Mouse (Mus musculus) spleen, postnatal 10 days (tissue): ENCODE measurements around the gene Prrc2b.

Experiments used
- DNase-seq, 2 experiments: peaks; one replicate each; pipeline ENCODE4 v3.0.0; 2021 to 2022; ENCODE audit warnings: low spot score in 2 of 2

Prrc2b gene

DNA sequence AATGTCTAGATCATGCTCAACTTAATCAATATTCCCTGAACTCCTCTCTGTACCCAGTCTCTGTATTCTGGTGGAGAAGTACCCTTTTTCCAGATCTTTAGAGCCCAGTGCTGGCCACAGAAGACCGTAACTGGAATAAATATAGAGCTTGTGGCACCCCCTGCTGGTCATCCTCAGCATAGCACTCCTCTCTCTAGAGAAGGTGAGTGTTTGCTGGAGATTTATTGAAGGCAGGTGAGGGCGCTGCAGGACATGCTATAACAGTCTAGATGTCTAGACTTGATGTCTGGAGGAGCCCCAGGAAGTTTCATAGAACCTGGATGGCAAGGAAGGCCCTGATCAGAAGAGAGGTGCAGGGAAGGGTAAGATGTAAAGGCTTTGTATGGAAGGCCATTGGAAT, 16.8 kb upstream of the Prrc2b start:
- DNase-seq = peak; percentile 95

DNA sequence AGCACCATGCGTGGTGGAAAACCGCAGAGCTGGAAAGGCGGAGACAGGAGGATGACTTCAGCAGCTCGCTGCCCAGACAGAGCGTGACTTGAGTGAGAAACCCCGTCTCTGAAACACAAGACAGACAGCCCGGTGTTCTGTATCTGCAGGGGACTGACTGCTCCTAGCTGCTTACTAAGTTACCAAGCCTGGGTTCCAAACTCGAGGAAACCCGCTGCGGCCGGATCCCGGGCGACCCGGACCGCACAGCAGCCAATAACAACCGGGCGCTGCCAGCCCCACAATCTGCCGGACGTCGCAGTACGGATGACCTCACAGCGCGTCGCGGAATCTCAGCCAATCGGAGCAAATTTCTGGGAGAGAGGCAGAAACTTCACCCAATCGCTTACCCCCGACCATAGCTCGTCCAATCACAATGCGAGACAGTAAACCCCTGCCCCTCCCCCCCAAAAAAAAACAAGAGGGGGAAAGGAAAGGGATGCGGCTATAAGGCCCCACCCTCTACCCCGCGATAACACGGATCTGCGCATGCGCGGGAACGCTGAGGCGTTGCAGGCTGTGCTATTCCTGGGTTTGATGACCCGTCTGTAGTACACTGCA, 13.1 kb upstream of the Prrc2b start:
- DNase-seq = peak; percentile 93 to 98

DNA sequence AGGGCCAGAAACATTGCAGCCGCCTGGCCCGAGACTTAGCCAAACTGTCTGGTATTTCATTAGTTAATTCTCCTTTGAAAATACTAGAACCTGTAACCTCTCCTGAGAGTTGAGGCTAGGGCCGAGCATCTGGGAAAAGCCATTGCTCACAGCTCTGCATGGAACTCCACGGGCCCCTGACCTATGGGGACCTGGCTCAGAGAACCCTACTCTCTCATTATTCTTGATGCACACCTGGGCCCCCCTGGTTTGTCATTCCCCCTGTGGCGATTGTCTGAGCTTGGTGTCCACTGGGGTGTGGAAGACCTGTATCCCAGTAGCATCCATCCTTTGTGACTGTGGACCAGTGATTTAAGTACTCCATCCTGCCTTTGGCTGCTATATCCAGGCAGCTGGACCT, 11.5 kb upstream of the Prrc2b start:
- DNase-seq = no peak

DNA sequence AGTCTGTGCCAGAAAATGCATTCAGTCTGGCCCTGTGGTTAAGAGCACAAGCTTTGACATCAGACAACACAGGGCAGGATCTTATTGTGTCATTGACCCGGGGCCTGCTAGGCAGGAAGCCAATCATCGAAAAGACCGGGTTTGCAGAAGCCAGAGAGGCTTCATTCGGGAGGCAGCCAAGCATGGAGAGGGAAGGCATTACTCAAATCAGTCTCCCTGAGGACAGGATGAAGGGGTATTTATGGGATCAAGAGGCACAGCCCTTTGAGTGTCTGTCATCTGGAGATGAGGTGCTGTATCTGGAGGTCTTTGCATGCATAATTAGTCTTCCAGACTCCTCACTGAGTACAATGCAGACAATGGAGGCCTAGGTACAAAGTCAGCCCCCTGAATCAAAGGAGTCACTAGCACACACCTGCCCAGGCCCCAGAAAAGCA, 10.4 kb upstream of the Prrc2b start:
- DNase-seq = no peak

DNA sequence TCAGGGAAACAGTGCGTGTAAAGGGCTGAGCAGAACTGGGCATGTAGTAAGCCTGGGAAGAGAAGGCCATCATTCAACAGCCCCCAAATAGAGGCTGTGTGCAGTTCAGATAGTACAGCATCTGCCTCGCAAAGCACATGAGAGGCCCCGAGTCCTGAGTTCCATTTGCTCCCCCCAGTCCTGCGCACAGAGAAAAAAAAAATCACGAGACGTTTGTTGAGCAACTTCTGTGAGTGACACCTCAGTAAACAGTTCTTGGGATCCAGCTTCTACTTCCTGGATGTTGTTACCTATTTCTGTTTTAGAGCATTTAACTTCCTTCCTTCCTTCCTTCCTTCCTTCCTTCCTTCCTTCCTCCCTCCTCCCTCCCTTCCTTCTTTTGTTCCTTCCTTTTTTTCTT, 9.3 kb upstream of the Prrc2b start:
- no peak for DNase-seq

DNA sequence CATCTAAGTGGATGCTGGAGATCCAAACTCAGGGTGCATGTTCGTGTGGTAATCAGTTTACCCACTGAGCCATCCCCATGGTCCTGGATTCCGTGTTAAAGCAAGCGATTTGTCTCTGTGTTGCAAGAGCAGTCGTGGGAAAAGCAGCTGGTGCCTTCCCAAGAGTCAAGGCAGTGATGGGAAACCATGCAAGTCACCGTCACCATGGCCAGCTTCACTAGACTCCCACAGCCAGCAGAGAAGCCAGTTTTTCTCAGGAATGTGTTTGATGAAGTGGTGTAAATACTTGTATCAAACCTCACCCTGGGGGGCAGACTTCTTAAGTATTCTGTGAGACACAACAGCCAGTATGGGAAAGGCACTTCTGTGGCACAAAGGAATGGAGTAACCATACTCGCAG, 8.5 kb upstream of the Prrc2b start:
- no peak for DNase-seq

DNA sequence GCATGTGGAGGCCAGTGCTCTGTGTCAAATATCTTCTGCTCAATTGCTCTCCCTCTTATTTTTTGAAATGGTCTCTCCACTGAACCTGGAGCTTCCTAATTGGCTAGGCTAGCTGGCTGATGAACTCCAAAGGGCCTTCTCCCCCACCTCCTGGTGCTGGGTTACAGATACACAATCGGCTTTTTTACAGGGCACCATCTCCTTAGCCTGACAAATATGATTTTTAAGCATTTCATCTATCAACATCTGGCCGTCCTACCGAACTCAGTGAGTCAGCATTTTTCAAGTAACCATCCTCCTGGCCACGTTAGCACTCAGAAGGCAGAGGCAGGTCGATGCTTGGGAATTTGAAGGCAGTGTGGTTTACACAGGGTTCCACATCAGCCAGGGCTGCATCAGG, 6.2 kb upstream of the Prrc2b start:
- DNase-seq = no peak

DNA sequence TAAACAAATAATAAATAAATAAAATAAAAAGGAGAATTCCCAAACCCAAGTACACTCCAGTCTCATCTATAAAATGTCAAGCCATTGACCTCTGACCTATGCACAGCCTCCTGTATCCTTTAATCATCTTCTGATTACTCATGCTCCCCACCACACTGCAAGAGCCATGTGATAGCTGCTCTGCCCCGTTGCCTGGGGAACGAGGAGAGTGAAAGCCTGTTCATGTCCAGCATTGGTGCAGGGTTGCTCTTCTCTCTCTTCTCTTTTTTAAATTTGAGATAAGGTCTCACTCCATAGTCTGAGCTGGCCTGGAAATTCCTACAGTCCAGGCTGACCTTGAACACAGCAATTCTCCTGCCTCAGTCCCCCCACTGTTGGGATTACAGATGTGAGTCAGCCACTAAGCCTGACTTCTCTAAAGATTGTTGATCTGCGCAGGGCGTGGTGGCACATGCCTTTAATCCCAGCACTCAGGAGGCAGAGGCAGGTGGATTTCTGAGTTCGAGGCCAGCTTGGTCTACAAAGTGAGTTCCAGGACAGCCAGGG, 4.2 kb upstream of the Prrc2b start:
- DNase-seq = no peak

DNA sequence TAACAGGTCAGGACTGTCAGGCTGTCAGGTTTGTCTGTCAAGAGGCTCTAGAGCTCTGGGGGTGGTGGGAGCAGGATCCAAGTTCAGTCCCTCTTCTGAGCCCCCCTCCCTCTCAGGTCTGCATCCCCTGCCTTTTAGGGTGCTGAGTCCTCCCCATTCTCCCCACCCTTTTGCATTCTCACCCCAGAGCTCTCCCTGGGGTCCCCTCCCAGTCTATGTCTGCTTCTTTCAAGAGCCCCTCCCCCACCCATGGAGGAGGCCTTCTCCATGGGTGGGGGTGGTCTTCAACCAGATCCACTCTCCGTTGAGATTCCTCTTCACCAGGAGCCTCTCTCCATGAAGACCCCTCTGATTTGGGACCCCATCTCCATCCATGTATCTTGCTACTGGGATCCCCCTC, 747 bp upstream of the Prrc2b start:
- DNase-seq = no peak

DNA sequence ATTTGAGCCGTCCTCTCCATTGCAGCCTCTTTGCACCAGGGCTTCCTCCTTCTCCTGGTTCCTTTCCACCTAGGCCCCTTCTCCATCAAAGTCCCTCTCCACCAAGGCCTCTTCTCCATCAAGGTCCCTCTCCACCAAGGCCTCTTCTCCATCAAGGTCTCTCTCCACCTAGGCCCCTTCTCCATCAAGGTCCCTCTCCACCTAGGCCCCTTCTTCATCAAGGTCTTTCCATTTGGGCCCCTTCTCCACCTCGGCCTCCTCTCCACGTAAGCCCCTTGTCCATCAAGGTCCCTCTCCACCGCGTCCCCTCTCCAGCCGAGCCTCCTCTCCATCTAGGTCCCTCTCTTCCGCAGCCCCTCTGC, 339 bp upstream of the Prrc2b start:
- DNase-seq = no peak

DNA sequence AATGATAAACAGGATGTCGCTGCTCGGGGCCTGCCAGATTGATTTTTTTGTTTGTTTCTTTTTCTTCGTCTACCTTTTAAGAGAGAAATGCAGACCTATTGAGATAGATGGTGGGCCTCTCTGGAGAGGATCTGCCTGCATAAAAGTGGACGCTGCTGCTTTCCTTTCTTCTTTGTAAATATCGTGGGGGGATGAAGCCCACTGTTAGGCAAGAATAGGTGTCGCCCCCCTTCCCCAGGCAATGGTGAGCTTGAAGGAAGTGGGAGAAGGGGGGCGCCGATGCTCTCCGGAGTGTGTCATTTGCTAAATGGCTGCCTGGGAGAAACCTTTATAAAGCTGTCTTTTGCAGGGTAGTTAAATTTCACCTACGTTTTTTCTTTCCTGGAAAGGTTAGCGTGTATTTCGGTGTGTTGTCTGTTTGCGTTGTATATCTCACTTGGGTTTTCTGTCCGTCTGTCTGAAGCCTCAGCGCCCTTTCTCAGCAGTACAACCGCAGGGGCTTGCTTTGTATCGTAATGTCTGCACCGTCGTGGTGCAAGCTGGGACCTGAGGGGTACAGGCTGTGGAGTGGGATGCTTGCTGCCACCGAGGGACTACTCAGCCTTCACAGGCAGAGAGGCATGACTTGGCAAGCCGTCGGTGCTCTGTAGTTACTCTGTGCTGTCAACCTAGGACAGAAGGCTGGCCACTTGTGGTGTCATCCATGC, 931 bp downstream of the Prrc2b start:
- DNase-seq = peak; percentile 68 to 71

DNA sequence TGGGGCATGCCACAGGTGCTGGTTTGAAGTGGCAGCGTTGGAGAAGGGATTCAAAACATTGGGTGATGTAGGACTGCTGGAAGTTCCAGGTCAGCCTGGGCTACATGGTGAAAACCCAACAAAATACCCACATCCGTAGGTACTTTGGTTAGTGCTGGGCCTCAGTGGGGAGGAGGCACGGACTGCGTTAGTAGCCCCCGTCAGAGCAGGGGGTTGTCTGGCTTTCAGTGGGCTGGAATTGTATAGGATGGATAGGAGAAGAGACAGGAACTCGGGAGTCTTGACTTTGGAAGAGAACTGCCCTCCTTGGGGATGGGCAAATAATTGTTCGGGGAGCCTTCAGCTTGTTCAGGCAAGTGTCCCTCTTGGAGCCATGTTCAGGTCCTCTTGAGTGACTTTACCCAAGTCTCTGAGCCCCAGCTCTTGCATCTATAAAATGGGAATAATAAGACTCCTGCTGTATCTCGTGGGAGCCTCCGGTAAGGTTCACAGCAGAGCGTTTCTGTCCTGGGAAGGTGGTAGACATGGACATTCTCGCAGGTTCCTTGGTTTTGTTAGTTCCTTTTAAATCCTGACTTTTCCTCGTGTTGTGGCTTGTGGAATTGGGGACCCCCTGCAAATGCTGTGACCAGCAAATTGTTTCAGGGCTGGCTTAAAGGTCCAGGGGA, 1.6 kb downstream of the Prrc2b start:
- DNase-seq = no peak

DNA sequence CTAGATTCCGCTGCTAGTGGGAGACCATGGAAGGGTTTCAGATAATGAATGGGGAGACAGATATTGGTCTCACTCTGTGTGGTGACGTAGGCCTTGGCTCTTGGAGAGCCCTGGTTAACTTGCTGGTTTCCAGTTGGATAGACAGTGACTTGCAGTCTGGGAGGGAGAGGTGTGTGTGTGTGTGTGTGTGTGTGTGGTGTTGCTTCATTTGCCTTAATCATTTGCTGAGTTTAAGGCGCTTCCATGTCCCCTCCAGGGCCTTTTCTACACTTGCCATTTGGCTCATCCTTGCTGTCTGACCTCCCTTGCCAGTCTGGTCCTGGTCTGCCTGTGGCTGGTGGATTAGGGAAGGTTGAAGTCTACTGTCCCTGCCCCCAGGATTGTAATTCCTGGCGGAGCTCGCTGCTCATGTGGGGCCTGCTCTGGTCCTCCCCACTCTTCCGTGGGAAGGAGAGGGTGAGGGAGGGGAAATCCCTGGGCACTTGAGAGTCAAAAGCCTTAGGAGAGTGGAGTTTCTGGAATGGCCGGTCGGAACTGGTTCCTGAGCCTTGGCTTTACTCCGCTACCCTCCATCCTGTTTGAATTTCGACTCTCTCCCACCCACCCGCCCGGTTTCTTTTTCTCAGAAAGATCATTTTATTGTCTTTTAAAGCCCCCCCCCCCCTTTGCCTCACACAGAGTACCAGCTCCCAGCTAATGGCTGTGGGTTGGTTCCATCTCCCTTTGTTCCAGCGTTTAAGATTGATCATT, 2.3 kb downstream of the Prrc2b start:
- peak in 1 of 2 experiments; percentile 35 for DNase-seq

DNA sequence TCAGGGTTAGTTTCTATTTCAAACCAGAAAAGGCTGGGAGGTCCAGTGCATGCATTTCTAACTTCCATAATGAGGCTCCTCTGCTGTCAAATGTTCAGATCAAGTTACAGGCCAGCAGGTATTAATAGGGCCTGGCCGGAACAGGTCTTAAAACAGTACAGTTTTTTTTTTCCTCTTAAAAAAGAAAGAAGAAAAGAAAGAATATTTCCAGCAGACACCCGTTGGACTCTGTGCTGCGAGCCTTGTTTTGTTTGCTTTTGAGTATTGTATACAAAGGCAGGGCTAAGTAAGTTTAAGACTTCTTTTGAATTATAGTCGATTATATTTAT, 2.9 kb downstream of the Prrc2b start:
- DNase-seq = no peak

DNA sequence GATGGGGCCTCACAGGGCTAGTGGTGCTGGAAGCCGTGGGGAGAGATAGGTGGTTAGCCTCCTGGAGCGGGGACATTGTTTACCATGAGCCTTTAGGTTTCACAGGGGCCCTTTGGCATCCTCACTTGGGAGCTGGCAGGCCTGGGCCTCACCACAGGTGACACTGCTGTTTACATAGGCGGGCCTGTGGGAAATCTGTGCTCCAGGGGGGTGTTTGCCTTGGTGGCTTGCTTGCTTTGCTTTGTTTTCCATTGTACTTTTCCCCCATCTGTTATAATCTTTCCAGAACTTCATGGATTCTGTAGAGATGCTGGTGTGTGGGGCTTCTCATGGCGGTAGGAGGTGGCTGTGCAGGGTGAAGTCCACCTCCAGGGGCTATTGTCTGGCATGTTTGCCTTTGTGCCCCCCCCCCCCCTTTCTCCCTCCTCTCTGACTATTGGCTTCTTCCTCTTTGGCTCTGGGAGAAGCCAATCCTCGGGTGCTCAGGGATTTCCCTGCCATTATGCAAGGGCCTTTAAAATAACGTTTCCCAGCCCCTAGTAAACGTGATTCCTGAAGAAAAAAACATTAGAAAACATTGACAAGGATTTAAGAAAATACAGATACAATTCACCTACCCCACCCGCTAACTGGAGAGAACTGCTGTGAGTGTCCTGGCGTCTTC, 3.6 kb downstream of the Prrc2b start:
- no peak for DNase-seq

DNA sequence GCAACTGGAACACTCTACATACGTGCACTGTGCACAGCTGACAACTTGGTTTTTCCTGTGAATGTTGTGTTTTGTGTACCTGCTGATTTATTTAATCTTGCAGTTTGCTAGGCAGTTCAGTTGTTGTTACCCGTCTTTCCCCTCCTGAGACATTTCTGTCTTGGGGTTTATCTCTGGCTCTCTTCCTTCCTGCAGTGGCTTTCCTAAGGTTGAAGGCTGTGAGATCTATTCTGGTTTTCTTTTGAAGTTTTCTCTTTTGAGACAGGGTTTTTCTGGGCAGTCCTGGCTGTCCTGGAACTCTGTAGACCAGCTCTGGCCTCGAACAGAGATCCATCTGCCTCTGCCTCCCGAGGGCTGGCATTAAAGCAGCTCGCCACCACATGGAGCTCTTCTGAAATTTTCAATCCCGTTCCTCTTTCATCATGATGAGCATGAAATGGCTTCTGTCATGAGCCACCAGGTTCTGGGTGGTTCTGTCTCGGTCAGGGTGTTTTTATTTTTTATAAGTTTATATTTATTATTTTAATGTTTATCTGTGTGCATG, 4.2 kb downstream of the Prrc2b start:
- DNase-seq = no peak

DNA sequence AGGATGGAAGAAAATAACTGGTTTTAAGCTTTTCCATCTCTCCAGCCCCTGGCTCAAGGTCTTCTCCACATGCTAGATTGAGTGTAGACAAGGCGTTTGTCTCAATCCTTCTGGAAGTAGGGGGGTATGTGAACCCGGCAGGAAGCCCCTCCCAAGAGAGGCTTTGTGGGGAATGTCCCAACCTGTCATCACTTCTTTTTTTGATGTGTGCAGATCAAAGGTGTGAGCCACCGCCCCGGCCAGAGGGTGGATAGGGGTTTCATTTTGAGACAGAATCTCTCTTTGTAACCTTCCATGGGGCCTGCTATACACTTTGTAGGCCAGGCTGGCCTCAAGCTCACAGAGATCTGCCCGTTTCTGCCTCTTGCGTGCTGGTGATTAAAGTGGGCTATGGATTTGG, 4.7 kb downstream of the Prrc2b start:
- no peak for DNase-seq

DNA sequence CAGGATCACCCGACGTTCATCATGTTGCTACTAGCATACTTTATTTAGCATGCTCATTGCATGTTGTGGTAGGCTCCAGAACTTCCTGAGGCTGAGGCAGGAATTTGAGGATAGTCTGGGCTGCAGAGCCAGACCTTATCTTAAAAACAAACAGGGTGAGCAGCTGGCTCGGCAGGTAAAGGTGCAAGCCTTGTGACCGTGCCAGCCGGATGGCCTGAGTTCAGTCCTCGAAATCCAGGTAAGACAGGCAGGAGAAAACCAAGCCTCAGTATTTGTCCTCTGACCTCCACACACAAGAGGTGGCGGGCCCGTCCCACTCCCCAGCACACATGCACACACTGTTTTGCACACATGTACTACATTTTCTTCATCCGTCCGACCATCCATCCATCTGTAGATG, 5.8 kb downstream of the Prrc2b start:
- no peak for DNase-seq

DNA sequence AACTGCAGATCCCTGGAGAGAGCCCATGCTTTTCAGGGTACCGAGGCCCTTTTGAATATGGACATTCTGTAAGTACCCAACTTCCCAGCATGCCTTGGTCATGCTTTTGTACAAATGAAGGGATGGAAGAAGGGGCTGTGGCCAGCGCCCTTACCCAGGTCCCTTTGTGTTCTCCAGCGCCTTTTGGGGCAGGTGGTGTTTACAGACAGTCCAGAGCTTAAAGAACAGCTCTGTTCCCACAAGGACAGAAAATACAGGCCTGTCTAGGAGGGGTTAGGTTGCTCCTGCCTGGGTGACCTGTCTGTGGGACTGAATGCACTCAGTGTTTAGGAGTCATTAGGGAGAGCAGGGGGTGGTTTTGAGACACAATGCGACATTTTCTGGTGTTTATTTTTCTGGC, 6.4 kb downstream of the Prrc2b start:
- DNase-seq = no peak

DNA sequence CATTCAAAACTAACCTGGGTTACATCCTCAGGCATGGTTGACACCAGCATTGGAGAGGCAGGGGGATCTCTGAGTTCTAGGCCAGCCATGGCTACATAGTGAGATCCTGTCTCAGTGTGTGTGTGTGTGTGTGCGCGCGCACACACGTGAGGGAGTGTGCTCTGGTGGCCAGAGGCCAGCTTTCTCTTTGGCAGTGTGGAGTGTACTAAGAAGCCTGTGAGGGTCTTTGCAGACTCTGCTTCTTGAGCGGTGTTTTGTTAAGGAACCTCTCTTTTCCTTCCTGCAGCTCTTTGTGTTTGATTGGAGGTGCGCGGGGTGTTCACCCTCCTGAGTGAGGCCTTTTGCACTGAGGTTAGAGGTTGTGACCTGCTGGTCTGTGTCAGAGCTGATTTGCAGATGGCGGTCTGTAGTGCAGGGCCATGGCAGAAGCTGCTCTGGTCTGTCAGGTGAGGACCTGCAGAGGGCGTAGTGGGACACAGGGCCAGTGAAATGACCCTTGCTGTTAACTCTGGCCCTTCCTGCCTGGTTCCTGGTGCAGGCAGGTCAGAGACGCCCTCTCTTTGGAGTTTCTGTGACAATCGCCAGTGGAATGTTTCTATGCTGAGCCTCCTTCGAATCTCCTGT, 7.8 kb downstream of the Prrc2b start:
- no peak for DNase-seq

DNA sequence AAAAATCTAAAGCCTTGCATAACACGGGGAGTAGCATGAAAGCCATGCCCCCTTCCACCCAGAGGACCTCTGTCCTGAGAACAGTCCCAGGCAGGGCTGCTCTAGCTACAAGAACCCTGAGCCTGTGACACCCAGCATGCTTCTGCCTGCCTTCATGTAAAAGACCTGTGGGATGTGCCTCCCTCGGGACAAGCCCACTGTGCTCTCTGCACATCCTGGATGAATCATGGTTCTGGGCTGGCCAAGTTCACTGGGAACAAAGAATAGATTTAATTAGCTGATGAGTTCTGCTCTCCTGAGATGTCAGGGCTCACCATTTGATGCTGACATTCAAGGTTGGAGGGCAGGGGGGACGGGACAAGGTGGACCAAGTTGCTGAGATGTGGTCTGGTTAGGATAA, 9.6 kb downstream of the Prrc2b start:
- DNase-seq = no peak
